Mouse (Mus musculus): ENCODE data around the gene Pla2g4f. TPM values are rescaled to one million over a fixed set of nuclear protein-coding genes. Genes with fewer than 3 reads are reported as not detected.
A peak's percentile ranks its signal among the peaks of the same experiment; 100 is the strongest.

Pla2g4f gene
- polyA plus RNA-seq, 1 experiment from 2014 or later, result 0.06 TPM

- Histone ChIP-seq H3K27ac (no peak overlapping the region), H3K4me2 (replicated peaks) (peak overlapping the region; percentile 23; the same call in 1 of the 2 replicates), H3K9me3 (no peaks in the 10 kb centered on the region), H3K4me3 (no peak overlapping the region), H3K36me3 (no peaks in the 10 kb centered on the region), H3K27me3 (peaks cover 4% of the 10 kb centered on the region; the same call in 1 of the 2 replicates), H3K4me1 (0 out of 2 replicates have a peak, but pooled peaks cover 6% of the 10 kb centered on the region), H3K9ac (no peak overlapping the region)
- 0 out of 2 replicates have a peak, but pooled peaks have one; percentile 41 for ATAC-seq (ENCODE audit: insufficient number of reproducible peaks, insufficient read depth, low FRiP score, low TSS enrichment)
- 1% methylated on average over 9 of the region's 9 CpGs for WGBS
These were observed 45.3 kb downstream of the Pla2g4f start for GRCm38 (mm10) chr2:120268635-120269034.

GRCm38 (mm10) chr2:120265523-120265922 lies 48.4 kb downstream of the Pla2g4f start:
- Histone ChIP-seq H3K27me3 (peaks cover 4% of the 10 kb centered on the region; the same call in 1 of the 2 replicates), H3K27ac (no peak overlapping the region), H3K36me3 (no peaks in the 10 kb centered on the region), H3K4me3 (no peak overlapping the region), H3K4me2 (replicated peaks) (no peak overlapping the region), H3K9me3 (no peaks in the 10 kb centered on the region), H3K4me1 (0 out of 2 replicates have a peak, but pooled peaks cover 6% of the 10 kb centered on the region), H3K9ac (no peak overlapping the region)
- no peak for ATAC-seq (ENCODE audit: insufficient number of reproducible peaks, insufficient read depth, low FRiP score, low TSS enrichment)
- WGBS, result 55% methylated on average over 6 of the region's 6 CpGs

- H3K9me3 ChIP-seq, result no peaks in the 10 kb centered on the region
- H3K4me3 ChIP-seq, result no peak overlapping the region
- H3K27me3 ChIP-seq, result peaks cover 4% of the 10 kb centered on the region; the same call in 1 of the 2 replicates
- WGBS, result 39% methylated on average over 10 of the region's 10 CpGs
- no peak overlapping the region for H3K9ac ChIP-seq
- no peak for ATAC-seq (ENCODE audit: insufficient number of reproducible peaks, insufficient read depth, low FRiP score, low TSS enrichment)
- H3K4me1 ChIP-seq, result 0 out of 2 replicates have a peak, but pooled peaks cover 6% of the 10 kb centered on the region
- H3K36me3 ChIP-seq, result no peaks in the 10 kb centered on the region
- H3K4me2 ChIP-seq (replicated peaks), result 0 out of 2 replicates have a peak overlapping the region, but pooled peaks have one; percentile 8
- no peak overlapping the region for H3K27ac ChIP-seq
These were observed 49.1 kb downstream of the Pla2g4f start for GRCm38 (mm10) chr2:120264858-120265257.

GRCm38 (mm10) chr2:120262876-120263275 lies 51.1 kb downstream of the Pla2g4f start:
- no peak overlapping the region for H3K4me3 ChIP-seq
- WGBS, result 43% methylated on average over 1 of the region's 1 CpGs
- no peak overlapping the region for H3K27ac ChIP-seq
- no peak overlapping the region for H3K9ac ChIP-seq
- no peaks in the 10 kb centered on the region for H3K36me3 ChIP-seq
- H3K27me3 ChIP-seq, result no peaks in the 10 kb centered on the region
- ATAC-seq (ENCODE audit: insufficient number of reproducible peaks, insufficient read depth, low FRiP score, low TSS enrichment), result no peak
- H3K4me1 ChIP-seq, result 0 out of 2 replicates have a peak, but pooled peaks cover 6% of the 10 kb centered on the region
- no peaks in the 10 kb centered on the region for H3K9me3 ChIP-seq
- H3K4me2 ChIP-seq (replicated peaks), result no peak overlapping the region

- ATAC-seq (ENCODE audit: insufficient number of reproducible peaks, insufficient read depth, low FRiP score, low TSS enrichment), result no peak
- no peak overlapping the region for H3K4me3 ChIP-seq
- H3K9ac ChIP-seq, result no peak overlapping the region
- H3K36me3 ChIP-seq, result no peaks in the 10 kb centered on the region
- H3K9me3 ChIP-seq, result no peaks in the 10 kb centered on the region
- no peaks in the 10 kb centered on the region for H3K27me3 ChIP-seq
- WGBS, result 67% methylated on average over 3 of the region's 3 CpGs
- no peak overlapping the region for H3K27ac ChIP-seq
- H3K4me1 ChIP-seq, result 0 out of 2 replicates have a peak, but pooled peaks cover 6% of the 10 kb centered on the region
- no peak overlapping the region for H3K4me2 ChIP-seq (replicated peaks)
These were observed 52.6 kb downstream of the Pla2g4f start for GRCm38 (mm10) chr2:120261346-120261745.

- Histone ChIP-seq H3K4me2 (replicated peaks) (no peak overlapping the region), H3K4me1 (no peaks in the 10 kb centered on the region), H3K27ac (no peak overlapping the region), H3K4me3 (no peak overlapping the region), H3K9ac (no peak overlapping the region), H3K36me3 (no peaks in the 10 kb centered on the region), H3K9me3 (no peaks in the 10 kb centered on the region), H3K27me3 (no peaks in the 10 kb centered on the region)
- no peak for ATAC-seq (ENCODE audit: insufficient number of reproducible peaks, insufficient read depth, low FRiP score, low TSS enrichment)
These were observed 57.7 kb downstream of the Pla2g4f start for GRCm38 (mm10) chr2:120256259-120256658.

- Histone ChIP-seq H3K9ac (no peak overlapping the region), H3K9me3 (no peaks in the 10 kb centered on the region), H3K4me3 (no peak overlapping the region), H3K27ac (no peak overlapping the region), H3K4me2 (replicated peaks) (no peak overlapping the region), H3K4me1 (no peaks in the 10 kb centered on the region), H3K27me3 (no peaks in the 10 kb centered on the region), H3K36me3 (no peaks in the 10 kb centered on the region)
- ATAC-seq (ENCODE audit: insufficient number of reproducible peaks, insufficient read depth, low FRiP score, low TSS enrichment), result no peak
- WGBS, result 94% methylated on average over 6 of the region's 6 CpGs
These were observed 61.3 kb downstream of the Pla2g4f start for GRCm38 (mm10) chr2:120252644-120253043.

Other genes starting within 250 kb of the Pla2g4f start
- gene Ehd4, start 159.6 kb downstream of the Pla2g4f start, polyA plus RNA-seq (2016; fragmentation: Nextera tagmentation; extraction: Ambion mirVana), result 22.8 and 25.7 TPM in 2 replicates
- gene Pla2g4e, start 68.8 kb downstream of the Pla2g4f start, polyA plus RNA-seq (2016; fragmentation: Nextera tagmentation; extraction: Ambion mirVana), result 0.04 and 0.11 TPM in 2 replicates
- 0.08 and 0.09 TPM in 2 replicates for gene Pla2g4d, start 25.0 kb downstream of the Pla2g4f start, polyA plus RNA-seq (2016; fragmentation: Nextera tagmentation; extraction: Ambion mirVana)
- 27.8 and 29.7 TPM in 2 replicates for gene Vps39, start 39.0 kb upstream of the Pla2g4f start, polyA plus RNA-seq (2016; fragmentation: Nextera tagmentation; extraction: Ambion mirVana)
- 8.3 and 9.0 TPM in 2 replicates for gene Ganc, start 89.7 kb upstream of the Pla2g4f start, polyA plus RNA-seq (2016; fragmentation: Nextera tagmentation; extraction: Ambion mirVana)
- gene Tmem87a, start 89.9 kb upstream of the Pla2g4f start, polyA plus RNA-seq (2016; fragmentation: Nextera tagmentation; extraction: Ambion mirVana), result 9.0 and 9.6 TPM in 2 replicates
- 3.8 and 7.2 TPM in 2 replicates for gene Capn3, start 141.9 kb upstream of the Pla2g4f start, polyA plus RNA-seq (2016; fragmentation: Nextera tagmentation; extraction: Ambion mirVana)
- gene Zfp106, start 249.7 kb upstream of the Pla2g4f start, polyA plus RNA-seq (2016; fragmentation: Nextera tagmentation; extraction: Ambion mirVana), result 57.0 and 59.0 TPM in 2 replicates

All from embryonic facial prominence, embryonic 12.5 days (tissue).